Mouse (Mus musculus): Measurements from ENCODE around the gene Sept1.

- TF ChIP-seq POLR2A (IDR thresholded peaks at IDR 0.05; ENCODE audit: extremely low read depth, insufficient read depth, low read length) = no peak
- TF ChIP-seq CTCF (IDR thresholded peaks at IDR 0.05; ENCODE audit: low read depth, low read length) = no peak
Measured at GRCm38 (mm10) chr7:127259186-127259905, 26.4 kb upstream of the Sept1 start.

All from liver, adult 2 months (tissue).